In genomic region chr8:113556994-113557393, GRCm38 (mm10) we compare ENCODE assay signal across 17 mouse cellular contexts.
"Had no signal": no experiment of that assay in that cellular context is flagged by ENCODE, and none has a peak within 500 bp of the region (broad histone marks: within the 10 kb centered on the region; RNA-seq: fewer than 3 reads in every experiment).

No protein-coding gene starts in this region.

- ATAC-seq: intestine, embryonic 15.5 days; liver, postnatal 0 days; lung, postnatal 0 days; midbrain, embryonic 16.5 days had no signal

- H3K9ac ChIP-seq: intestine, embryonic 15.5 days; limb, embryonic 12.5 days; limb, embryonic 15.5 days; liver, embryonic 14.5 days; liver, postnatal 0 days; lung, embryonic 14.5 days; midbrain, embryonic 12.5 days; stomach, embryonic 15.5 days had no signal

- H3K4me2 ChIP-seq: intestine, embryonic 15.5 days; limb, embryonic 12.5 days; limb, embryonic 15.5 days; liver, embryonic 11.5 days; lung, embryonic 14.5 days; midbrain, embryonic 12.5 days; stomach, embryonic 15.5 days had no signal

- H3K9me3 ChIP-seq: intestine, embryonic 15.5 days; limb, embryonic 12.5 days; limb, embryonic 15.5 days; midbrain, embryonic 12.5 days; stomach, embryonic 15.5 days had no signal

- H3K4me3 ChIP-seq: intestine, embryonic 15.5 days; limb, embryonic 12.5 days; limb, embryonic 15.5 days; midbrain, embryonic 12.5 days; stomach, embryonic 15.5 days had no signal

- H3K27ac ChIP-seq: intestine, embryonic 15.5 days; kidney, postnatal 0 days; limb, embryonic 12.5 days; limb, embryonic 15.5 days; liver, embryonic 14.5 days; macrophage; midbrain, embryonic 12.5 days; stomach, embryonic 15.5 days had no signal

- DNase-seq: kidney, adult 2 months; kidney, postnatal 25 days; left cerebral cortex, postnatal 4 days; liver, postnatal 0 days; lung, embryonic 14.5 days; thymus, postnatal 25 days had no signal

- H3K4me1 ChIP-seq: intestine, embryonic 15.5 days; limb, embryonic 12.5 days; limb, embryonic 15.5 days; stomach, embryonic 15.5 days had no signal

- H3K36me3 ChIP-seq: intestine, embryonic 15.5 days; limb, embryonic 12.5 days; limb, embryonic 15.5 days; midbrain, embryonic 12.5 days; stomach, embryonic 15.5 days had no signal

- H3K27me3 ChIP-seq: intestine, embryonic 15.5 days; limb, embryonic 12.5 days; limb, embryonic 15.5 days; stomach, embryonic 15.5 days had no signal
